Mouse (Mus musculus) lung, postnatal 0 days (tissue): Measurements from ENCODE around the gene Rcan2. TPM values are rescaled to one million over a fixed set of nuclear protein-coding genes. Genes with fewer than 3 reads are reported as not detected.
A peak's percentile ranks its signal among the peaks of the same experiment; 100 is the strongest.

Source experiments
- ATAC-seq: fragments of 200-750 bp; cut with Nextera tagmentation; 2 replicates; pipeline ENCODE4 v1.8.0; 2017; ENCODE audit warnings: moderate library complexity
- DNase-seq: peaks from one replicate; pipeline ENCODE4 v3.0.0-alpha.2; 2016; ENCODE audit warnings: low spot score
- H3K27ac ChIP-seq: fragments of 300-500 bp; sonication (generic); 2 replicates; pipeline ENCODE4 v1.5.1; 2014; ENCODE audit warnings: antibody characterized with exemption, mild to moderate bottlenecking, low read length, mixed read lengths
- H3K27me3 ChIP-seq: fragments of 300-500 bp; sonication (generic); replicated peaks from 2 replicates; pipeline ENCODE4 v1.6.1; 2014; ENCODE audit warnings: low read length, mixed read lengths; ENCODE audit not compliant: insufficient read depth
- H3K36me3 ChIP-seq: fragments of 300-500 bp; sonication (generic); 2 replicates; pipeline ENCODE4 v1.6.1; 2014; ENCODE audit warnings: low read length, mixed read lengths; ENCODE audit not compliant: insufficient read depth
- H3K4me1 ChIP-seq: fragments of 300-500 bp; sonication (generic); 2 replicates; pipeline ENCODE4 v1.6.1; 2014; ENCODE audit warnings: antibody characterized with exemption, low read depth, low read length, mixed read lengths; ENCODE audit not compliant: insufficient read depth
- H3K4me2 ChIP-seq: fragments of 300-500 bp; sonication (generic); replicated peaks from 2 replicates; pipeline ENCODE4 v1.6.1; 2014; ENCODE audit warnings: low read depth, mild to moderate bottlenecking, low read length, moderate library complexity, mixed read lengths
- H3K4me3 ChIP-seq: fragments of 300-500 bp; sonication (generic); 2 replicates; pipeline ENCODE4 v1.5.1; 2014; ENCODE audit warnings: low read depth, low read length
- H3K9ac ChIP-seq: fragments of 300-500 bp; sonication (generic); replicated peaks from 2 replicates; pipeline ENCODE4 v1.6.1; 2014; ENCODE audit warnings: low read depth, mild to moderate bottlenecking
- H3K9me3 ChIP-seq: fragments of 300-500 bp; sonication (generic); 2 replicates; pipeline ENCODE4 v1.6.1; 2016; ENCODE audit warnings: low read length, mixed read lengths
- CTCF ChIP-seq: IDR thresholded peaks from 2 replicates; pipeline ENCODE4 v1.5.1; 2016; ENCODE audit warnings: antibody characterized with exemption, mild to moderate bottlenecking
- EP300 ChIP-seq: IDR thresholded peaks from 2 replicates; pipeline ENCODE4 v1.6.1; 2016; ENCODE audit warnings: antibody characterized with exemption, mild to moderate bottlenecking, control low read depth
- WGBS: fragments of 180-500 bp; shearing (Covaris S2); extraction: QIAGEN DNeasy Blood & Tissue Kit; methylation state at CpG from one replicate; pipeline ENCODE4 v1.1.7; 2014; 5-methylcytosine and 5-hydroxymethylcytosine counted together
- polyA plus RNA-seq: library from polyadenylated mRNA; unstranded; fragments of >200 nt; fragmentation: Nextera tagmentation; extraction: Ambion mirVana; gene quantifications from 2 replicates; pipeline ENCODE4 v1.2.1, GENCODE M21; 2015

Gene Rcan2
- polyA plus RNA-seq, 1 experiment from 2014 or later, result 1.3 TPM

GRCm38 (mm10) chr17:44025011-44025410, 223.9 kb downstream of the Rcan2 start:
- H3K9ac ChIP-seq, result no peak overlapping the region
- no peaks in the 10 kb centered on the region for H3K4me1 ChIP-seq
- no peak overlapping the region for H3K4me3 ChIP-seq
- DNase-seq (no peak), ATAC-seq (no peak)
- no peaks in the 10 kb centered on the region for H3K36me3 ChIP-seq
- WGBS, result 58% methylated on average over 2 of the region's 2 CpGs
- H3K9me3 ChIP-seq, result no peaks in the 10 kb centered on the region
- H3K4me2 ChIP-seq, result no peak overlapping the region
- no peak for TF ChIP-seq CTCF
- no peak for TF ChIP-seq EP300
- H3K27ac ChIP-seq, result no peak overlapping the region
- no peaks in the 10 kb centered on the region for H3K27me3 ChIP-seq

- Histone ChIP-seq H3K36me3 (no peaks in the 10 kb centered on the region), H3K4me3 (no peak overlapping the region), H3K4me1 (no peaks in the 10 kb centered on the region), H3K9me3 (no peaks in the 10 kb centered on the region), H3K27ac (no peak overlapping the region), H3K27me3 (no peaks in the 10 kb centered on the region), H3K9ac (no peak overlapping the region), H3K4me2 (no peak overlapping the region)
- no peak for DNase-seq
- TF ChIP-seq CTCF (no peak), EP300 (no peak)
- WGBS, result 57% methylated on average over 6 of the region's 6 CpGs
- ATAC-seq, result no peak
Observed at GRCm38 (mm10) chr17:44025935-44026334, 224.8 kb downstream of the Rcan2 start.

GRCm38 (mm10) chr17:44026378-44026777, 225.2 kb downstream of the Rcan2 start:
- no peaks in the 10 kb centered on the region for H3K4me1 ChIP-seq
- H3K4me2 ChIP-seq, result no peak overlapping the region
- no peaks in the 10 kb centered on the region for H3K36me3 ChIP-seq
- 39% methylated on average over 5 of the region's 5 CpGs for WGBS
- no peak for TF ChIP-seq CTCF
- no peak for TF ChIP-seq EP300
- no peak overlapping the region for H3K27ac ChIP-seq
- no peaks in the 10 kb centered on the region for H3K27me3 ChIP-seq
- H3K4me3 ChIP-seq, result no peak overlapping the region
- ATAC-seq (0 out of 2 replicates have a peak, but pooled peaks have one; percentile 21), DNase-seq (no peak)
- H3K9ac ChIP-seq, result no peak overlapping the region
- no peaks in the 10 kb centered on the region for H3K9me3 ChIP-seq

- no peak overlapping the region for H3K27ac ChIP-seq
- no peaks in the 10 kb centered on the region for H3K4me1 ChIP-seq
- H3K27me3 ChIP-seq, result no peaks in the 10 kb centered on the region
- H3K36me3 ChIP-seq, result no peaks in the 10 kb centered on the region
- no peak overlapping the region for H3K9ac ChIP-seq
- no peak for ATAC-seq
- H3K4me3 ChIP-seq, result no peak overlapping the region
- DNase-seq, result no peak
- TF ChIP-seq EP300 (no peak), CTCF (no peak)
- H3K9me3 ChIP-seq, result no peaks in the 10 kb centered on the region
- no peak overlapping the region for H3K4me2 ChIP-seq
Observed at GRCm38 (mm10) chr17:44026786-44027185, 225.6 kb downstream of the Rcan2 start.

- no peak overlapping the region for H3K27ac ChIP-seq
- H3K4me2 ChIP-seq, result no peak overlapping the region
- H3K9me3 ChIP-seq, result no peaks in the 10 kb centered on the region
- H3K27me3 ChIP-seq, result no peaks in the 10 kb centered on the region
- DNase-seq (no peak), ATAC-seq (no peak)
- H3K4me3 ChIP-seq, result no peak overlapping the region
- WGBS, result 79% methylated on average over 9 of the region's 9 CpGs
- no peak overlapping the region for H3K9ac ChIP-seq
- TF ChIP-seq CTCF (no peak), EP300 (no peak)
- H3K36me3 ChIP-seq, result no peaks in the 10 kb centered on the region
- H3K4me1 ChIP-seq, result no peaks in the 10 kb centered on the region
Observed at GRCm38 (mm10) chr17:44027311-44027710, 226.2 kb downstream of the Rcan2 start.

- TF ChIP-seq EP300 (peak; percentile 74), CTCF (no peak)
- DNase-seq (peak; percentile 65), ATAC-seq (peak; percentile 58)
- no peaks in the 10 kb centered on the region for H3K4me1 ChIP-seq
- H3K27ac ChIP-seq, result no peak overlapping the region
- no peak overlapping the region for H3K9ac ChIP-seq
- H3K36me3 ChIP-seq, result no peaks in the 10 kb centered on the region
- H3K9me3 ChIP-seq, result no peaks in the 10 kb centered on the region
- H3K4me2 ChIP-seq, result no peak overlapping the region
- no peaks in the 10 kb centered on the region for H3K27me3 ChIP-seq
- WGBS, result 37% methylated on average over 5 of the region's 5 CpGs
- H3K4me3 ChIP-seq, result no peak overlapping the region
Observed at GRCm38 (mm10) chr17:44029616-44030015, 228.5 kb downstream of the Rcan2 start.
